Mouse (Mus musculus) splenic B cell, adult 2 months (primary cell): ENCODE measurements at regions not wholly inside any gene's neighbourhood (a gene's known extent, or its start where the extent isn't known, plus 50 kb on each side); places are given as distances from the start of the nearest gene placed in this dataset.

Experiments used
- DNase-seq: peaks from one replicate; pipeline ENCODE4 v3.0.0-alpha.2; 2011; ENCODE audit warnings: low read depth, low spot score
- H3K27me3 ChIP-seq: 2 replicates; pipeline ENCODE4 v1.6.1; 2012; ENCODE audit warnings: mild to moderate bottlenecking, low read length, moderate library complexity, mixed read lengths; ENCODE audit not compliant: control insufficient read depth, poor library complexity, insufficient read depth, severe bottlenecking
- H3K36me3 ChIP-seq: 2 replicates; pipeline ENCODE4 v1.6.1; 2012; ENCODE audit warnings: mild to moderate bottlenecking, low read length, moderate library complexity, mixed read lengths; ENCODE audit not compliant: control insufficient read depth, poor library complexity, insufficient read depth, severe bottlenecking

- Histone ChIP-seq H3K36me3 (no peaks in the 10 kb centered on the region), H3K27me3 (no peaks in the 10 kb centered on the region)
- DNase-seq = no peak
Observed at GRCm38 (mm10) chr6:88989617-88990299, 87.7 kb downstream of the Tpra1 start.

GRCm38 (mm10) chr6:88990300-88990685, 88.2 kb downstream of the Tpra1 start:
- DNase-seq = no peak
- Histone ChIP-seq H3K36me3 (no peaks in the 10 kb centered on the region), H3K27me3 (no peaks in the 10 kb centered on the region)

- no peak for DNase-seq
- H3K36me3 ChIP-seq = no peaks in the 10 kb centered on the region
- no peaks in the 10 kb centered on the region for H3K27me3 ChIP-seq
Observed at GRCm38 (mm10) chr6:88995077-88995476, 93.0 kb downstream of the Tpra1 start.

- H3K27me3 ChIP-seq = no peaks in the 10 kb centered on the region
- peak; percentile 19 for DNase-seq
Observed at GRCm38 (mm10) chr6:88998927-88999722, 97.1 kb downstream of the Tpra1 start.

GRCm38 (mm10) chr6:89000359-89000758, 98.3 kb downstream of the Tpra1 start:
- DNase-seq = peak; percentile 75
- Histone ChIP-seq H3K27me3 (no peaks in the 10 kb centered on the region), H3K36me3 (no peaks in the 10 kb centered on the region)

More at GRCm38 (mm10) chr6:88998927-88999722, 97.1 kb downstream of the Tpra1 start:
- no peaks in the 10 kb centered on the region for H3K36me3 ChIP-seq

GRCm38 (mm10) chr6:89003197-89003923, 101.3 kb downstream of the Tpra1 start:
- Histone ChIP-seq H3K27me3 (no peaks in the 10 kb centered on the region), H3K36me3 (no peaks in the 10 kb centered on the region)
- DNase-seq = no peak

GRCm38 (mm10) chr6:89005094-89005493, 103.0 kb downstream of the Tpra1 start:
- peak; percentile 19 for DNase-seq
- Histone ChIP-seq H3K36me3 (no peaks in the 10 kb centered on the region), H3K27me3 (no peaks in the 10 kb centered on the region)

- peak; percentile 20 for DNase-seq
- Histone ChIP-seq H3K36me3 (no peaks in the 10 kb centered on the region), H3K27me3 (no peaks in the 10 kb centered on the region)
Observed at GRCm38 (mm10) chr6:89006997-89007396, 104.9 kb downstream of the Tpra1 start.

- no peak for DNase-seq
- H3K36me3 ChIP-seq = no peaks in the 10 kb centered on the region
- H3K27me3 ChIP-seq = no peaks in the 10 kb centered on the region
Observed at GRCm38 (mm10) chr6:89007516-89007915, 105.5 kb downstream of the Tpra1 start.

GRCm38 (mm10) chr6:89008614-89009171, 106.6 kb downstream of the Tpra1 start:
- no peaks in the 10 kb centered on the region for H3K27me3 ChIP-seq
- no peak for DNase-seq
- H3K36me3 ChIP-seq = no peaks in the 10 kb centered on the region

- Histone ChIP-seq H3K27me3 (no peaks in the 10 kb centered on the region), H3K36me3 (no peaks in the 10 kb centered on the region)
- DNase-seq = no peak
Observed at GRCm38 (mm10) chr6:89012998-89013689, 111.1 kb downstream of the Tpra1 start.

- Histone ChIP-seq H3K27me3 (no peaks in the 10 kb centered on the region), H3K36me3 (no peaks in the 10 kb centered on the region)
- DNase-seq = no peak
Observed at GRCm38 (mm10) chr6:89013690-89014061, 111.6 kb downstream of the Tpra1 start.

- no peaks in the 10 kb centered on the region for H3K27me3 ChIP-seq
- no peaks in the 10 kb centered on the region for H3K36me3 ChIP-seq
- peak; percentile 34 for DNase-seq
Observed at GRCm38 (mm10) chr6:89024101-89024650, 122.1 kb downstream of the Tpra1 start.
